Mouse (Mus musculus) adrenal gland, postnatal 4 days (tissue): ENCODE measurements around the gene Kirrel. TPM values are rescaled to one million over a fixed set of nuclear protein-coding genes. Genes with fewer than 3 reads are reported as not detected.

Experiments used
- DNase-seq, 2 experiments: peaks; one replicate each; pipeline ENCODE4 v3.0.0; 2021 to 2022; ENCODE audit warnings: low spot score in 2 of 2, mixed read lengths in 2 of 2
- long read RNA-seq, 2 experiments: library from polyadenylated mRNA; stranded (forward); transcript quantifications; one replicate each; pipeline ENCODE4 v2.0.0; 2021
- total RNA-seq, 2 experiments: library from RNA; stranded (reverse); gene quantifications; 2 replicates each; pipeline ENCODE4 v1.2.3; 2021

Kirrel gene
- 10 to 100 TPM; 30.7 to 33.0 TPM for total RNA-seq
- long read RNA-seq, experiment 1, partial matches to known transcripts: 1 of 9 reads
- long read RNA-seq, experiment 1, other reads (novel, unspliced or antisense): 8 of 9 reads
- long read RNA-seq, experiment 2, full-length matches to known transcripts: 4 of 16 reads
- long read RNA-seq, experiment 2, partial matches to known transcripts: 1 of 16 reads
- long read RNA-seq, experiment 2, other reads (novel, unspliced or antisense): 11 of 16 reads

DNA sequence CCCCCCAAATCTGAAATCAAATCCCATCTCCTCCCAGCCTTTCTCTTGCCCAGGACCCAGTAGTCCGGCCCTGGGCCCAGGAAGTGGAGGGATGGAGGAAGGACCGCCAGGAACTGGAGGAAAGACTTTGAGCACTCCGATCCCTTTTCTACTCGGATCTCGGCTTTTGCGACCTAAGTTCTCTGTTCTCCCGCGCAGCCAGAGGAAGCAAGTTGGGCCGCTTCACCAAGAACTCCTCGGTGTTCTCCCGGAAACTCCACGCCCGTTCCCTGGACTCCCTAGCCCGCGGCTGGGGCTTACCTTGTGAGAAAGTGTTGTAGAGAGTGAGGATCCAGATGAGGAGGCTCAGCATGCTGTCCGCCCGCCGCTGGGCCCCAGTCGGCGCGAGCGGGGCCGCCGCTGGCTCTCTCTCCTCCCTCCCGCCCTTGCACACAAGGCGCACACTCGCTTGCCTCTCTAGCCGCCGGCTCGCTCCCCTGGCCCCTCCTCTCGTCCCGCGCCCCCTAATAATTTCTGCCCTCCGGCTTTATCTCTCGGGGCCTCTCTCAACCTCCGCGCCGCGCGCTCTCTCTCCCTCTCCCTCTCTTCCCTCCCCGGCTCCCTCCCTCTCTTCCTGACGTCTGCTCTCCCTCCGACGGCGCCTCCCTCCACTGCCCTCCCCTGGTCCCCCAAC is at the start of gene Kirrel:
TSS of gene Kirrel (minus strand) at position 652 of the 673 bp plus-strand sequence.
- peak; percentile 48 to 64 for DNase-seq

DNA sequence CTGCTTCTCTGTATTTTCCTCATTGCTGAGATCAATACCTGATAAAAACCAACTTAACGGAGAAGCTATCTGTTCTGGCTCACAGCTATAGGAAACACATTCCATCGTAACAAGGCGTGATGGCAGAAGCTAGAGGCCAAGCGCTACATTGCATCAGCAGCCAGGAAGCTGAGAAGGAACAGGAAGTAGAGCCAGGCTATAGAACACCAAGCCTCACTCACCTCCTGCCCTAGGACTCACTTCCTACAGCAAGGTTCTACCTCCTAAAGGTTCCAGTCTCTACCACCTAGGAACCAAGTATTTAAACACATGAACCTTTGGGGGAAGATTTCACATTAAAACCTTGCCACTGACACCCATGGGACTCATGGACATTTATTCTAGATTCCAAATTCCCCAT is 49.1 kb upstream of the Kirrel start:
- no peak for DNase-seq

DNA sequence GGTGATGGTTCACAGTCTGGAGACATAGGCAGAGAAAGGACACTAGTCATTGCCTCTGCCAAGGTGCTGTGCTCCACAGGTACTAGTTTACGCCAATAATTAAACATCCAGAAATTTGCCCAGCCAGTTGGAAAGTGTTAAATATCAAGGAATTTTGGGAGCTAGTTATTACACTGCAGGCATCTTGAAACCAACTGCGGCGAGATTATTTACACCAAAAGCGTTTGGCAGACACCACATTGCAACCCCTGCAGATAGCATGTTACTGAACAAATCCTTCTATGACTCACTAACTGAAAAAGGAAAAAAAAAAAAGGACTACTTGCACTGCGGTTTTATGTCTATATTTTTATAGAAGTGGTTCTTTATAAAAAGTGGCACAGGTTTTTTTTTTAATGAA is 47.8 kb upstream of the Kirrel start:
- DNase-seq: no peak

DNA sequence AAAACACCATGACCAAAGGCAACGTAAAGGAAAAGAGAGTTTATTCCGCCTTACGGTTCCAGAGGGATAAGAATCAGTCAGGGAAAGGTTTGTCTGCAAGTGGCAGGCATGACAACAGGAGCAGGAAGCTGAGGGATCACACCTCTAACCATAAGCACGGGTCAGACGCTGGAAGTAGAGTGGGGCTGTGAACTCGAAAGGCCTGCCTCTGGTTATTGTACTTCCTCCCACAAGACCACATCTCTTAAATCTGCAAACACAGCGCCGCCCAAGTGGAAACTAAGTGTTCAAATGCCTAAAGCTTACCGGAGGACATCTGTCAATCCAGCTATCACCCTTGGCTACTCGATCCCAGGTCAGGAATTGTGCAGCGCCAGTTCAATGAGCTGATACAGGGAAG is 40.6 kb upstream of the Kirrel start:
- DNase-seq: no peak

DNA sequence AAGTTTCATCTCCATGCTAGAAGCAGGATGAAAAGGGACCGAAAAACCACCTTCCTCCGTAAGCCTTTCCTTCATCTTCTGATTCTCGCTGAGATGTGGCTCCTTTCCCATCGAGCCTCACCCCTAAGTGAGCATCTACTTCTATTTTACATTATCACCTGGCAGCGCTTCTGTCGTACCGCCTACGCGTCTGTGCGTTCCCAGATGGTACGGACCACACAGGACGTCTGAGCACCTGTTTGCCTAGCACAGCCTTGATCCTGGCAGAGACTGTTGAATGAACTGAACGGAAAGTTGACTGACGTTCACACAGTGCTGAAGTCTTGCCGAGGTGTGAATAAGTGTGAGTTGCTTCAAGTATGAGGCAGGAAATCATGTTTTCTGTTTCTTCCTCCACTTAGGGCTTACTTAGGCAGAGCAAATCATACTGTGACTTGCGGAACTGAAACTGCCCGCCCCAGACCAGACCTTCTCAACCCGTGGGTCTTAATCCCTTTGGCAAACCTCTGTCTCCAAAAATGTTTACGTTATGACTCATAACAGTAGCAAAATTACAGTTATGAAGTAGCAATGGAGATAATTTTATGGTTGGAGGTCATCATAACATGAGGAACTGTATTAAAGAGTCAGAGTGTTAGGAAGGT is 39.8 kb upstream of the Kirrel start:
- DNase-seq: no peak

DNA sequence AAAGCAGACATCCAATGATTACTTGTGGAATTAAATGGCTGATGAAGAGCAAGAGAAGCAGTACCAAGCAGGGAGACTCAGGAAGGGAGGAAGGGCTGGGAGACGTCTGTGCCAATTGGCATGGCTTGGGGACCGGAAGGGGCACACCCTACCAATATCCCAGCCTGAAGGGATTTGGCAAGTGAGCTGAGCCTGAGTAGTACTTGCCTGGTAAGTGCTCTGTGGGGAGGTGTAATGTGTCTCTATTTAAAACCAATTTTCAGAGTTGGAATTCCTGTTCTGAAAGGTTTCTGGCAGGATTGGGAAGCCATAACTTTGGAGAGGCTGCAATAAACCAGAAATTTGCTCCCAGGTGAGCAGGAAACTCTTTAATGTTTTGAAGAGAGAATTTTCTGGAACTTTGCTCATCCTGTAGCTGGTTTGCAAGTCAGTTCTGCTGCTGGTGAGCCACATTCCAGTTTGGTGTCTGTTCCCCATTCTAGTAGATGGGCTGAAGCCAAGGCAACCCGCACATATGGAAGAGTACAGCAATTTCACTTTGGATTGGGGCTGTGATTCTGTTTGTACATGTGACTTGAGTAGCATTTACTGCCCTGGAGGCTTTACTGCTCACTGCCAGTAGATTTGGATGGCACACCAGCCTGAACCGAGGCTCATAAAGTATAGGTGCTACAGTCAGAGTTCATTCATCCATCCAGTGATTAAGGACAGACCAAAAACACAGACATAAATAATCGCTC is 32.0 kb upstream of the Kirrel start:
- no peak for DNase-seq

DNA sequence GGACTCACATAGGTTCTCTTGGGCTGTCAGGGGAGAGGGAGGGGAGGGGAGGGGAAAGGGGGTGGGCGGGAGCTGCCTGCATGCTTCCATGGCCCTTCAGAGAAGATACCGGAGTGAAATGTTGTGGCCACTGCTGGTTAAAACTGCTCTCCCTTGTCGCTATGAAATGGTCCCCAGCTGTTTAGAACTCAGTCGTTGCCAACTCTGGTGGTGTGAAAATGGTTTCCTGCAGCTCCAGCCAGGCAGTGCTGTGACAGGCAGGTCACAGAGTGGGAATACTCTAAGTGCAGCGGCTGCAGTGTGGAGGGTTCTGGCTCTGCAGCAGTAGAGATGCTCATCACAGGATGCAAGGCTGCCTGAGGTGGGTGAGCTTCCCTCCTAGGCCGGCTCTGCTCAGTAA is 22.1 kb upstream of the Kirrel start:
- no peak for DNase-seq

DNA sequence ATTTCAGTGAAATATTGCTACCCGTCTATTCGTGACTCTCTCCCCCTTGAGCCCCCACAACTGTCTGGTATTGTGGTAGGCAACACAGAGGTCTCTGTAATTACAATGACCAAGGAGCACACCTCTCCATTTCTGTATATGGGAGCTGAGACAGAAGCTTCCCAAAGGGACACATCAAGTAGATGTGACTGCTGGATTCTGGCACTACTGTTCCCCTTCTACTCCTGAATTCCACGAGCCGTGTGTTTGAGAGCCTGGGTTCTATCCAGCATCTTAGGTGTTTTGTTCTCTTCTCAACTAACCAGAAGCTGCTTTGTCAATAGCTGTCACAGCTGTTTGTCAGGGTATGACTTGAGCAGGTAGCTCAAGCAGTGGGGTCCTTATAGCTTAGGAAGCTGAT is 20.5 kb upstream of the Kirrel start:
- DNase-seq: no peak

DNA sequence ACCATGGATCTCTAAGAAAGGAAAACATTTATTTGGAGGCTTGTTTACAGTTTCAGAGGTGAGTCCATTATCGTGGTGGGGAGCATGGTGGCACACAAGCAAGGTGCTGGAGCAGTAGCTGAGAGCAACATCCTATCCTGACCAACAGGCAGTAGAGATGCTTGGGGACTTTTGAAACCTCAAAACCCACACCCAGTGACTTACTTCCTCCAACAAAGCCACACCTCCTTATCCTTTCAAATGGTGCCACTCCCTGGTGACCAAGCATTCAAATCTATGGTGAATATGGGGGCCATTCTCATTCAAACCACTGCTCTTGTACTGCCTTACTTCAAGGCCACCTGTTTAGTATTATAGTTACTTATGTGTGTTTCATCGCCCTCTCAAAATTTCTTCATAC is 20.0 kb upstream of the Kirrel start:
- DNase-seq: no peak

DNA sequence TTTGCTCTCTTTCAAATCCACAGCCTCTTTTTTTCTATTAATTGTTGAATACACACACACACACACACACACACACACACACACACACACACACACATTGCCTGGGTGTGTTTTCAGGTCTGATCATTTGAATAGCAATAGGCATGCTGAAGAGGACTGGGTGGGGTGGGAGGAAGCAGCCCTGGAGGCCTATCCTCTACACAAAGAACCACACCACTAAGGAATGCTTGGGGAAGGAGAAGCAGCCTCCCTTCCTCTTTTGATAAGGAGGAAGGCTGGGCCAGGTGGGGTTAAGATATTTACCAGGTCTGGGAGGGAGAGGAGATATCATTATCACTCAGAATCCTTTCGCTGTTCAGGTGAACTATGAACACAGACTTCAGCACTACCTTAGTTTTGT is 19.2 kb upstream of the Kirrel start:
- DNase-seq: no peak

DNA sequence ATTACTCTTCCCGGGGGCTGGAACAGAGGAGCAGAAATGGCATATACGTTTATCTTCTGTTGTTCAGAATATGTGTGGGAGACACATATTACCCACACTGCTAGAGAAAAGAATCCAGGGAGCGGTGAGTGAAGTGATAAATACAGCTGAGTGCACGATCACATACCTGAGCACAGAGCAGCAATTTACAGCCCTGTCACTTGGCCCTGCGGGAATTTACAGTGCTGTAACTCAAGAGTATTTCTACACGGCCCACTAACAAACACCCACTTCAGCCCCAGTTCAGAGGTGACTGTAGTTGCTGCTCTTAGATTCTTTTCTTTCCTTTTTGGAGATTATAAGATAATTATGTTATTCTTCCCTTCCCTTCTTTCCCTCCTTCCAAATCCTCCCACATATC is 18.8 kb upstream of the Kirrel start:
- no peak for DNase-seq

DNA sequence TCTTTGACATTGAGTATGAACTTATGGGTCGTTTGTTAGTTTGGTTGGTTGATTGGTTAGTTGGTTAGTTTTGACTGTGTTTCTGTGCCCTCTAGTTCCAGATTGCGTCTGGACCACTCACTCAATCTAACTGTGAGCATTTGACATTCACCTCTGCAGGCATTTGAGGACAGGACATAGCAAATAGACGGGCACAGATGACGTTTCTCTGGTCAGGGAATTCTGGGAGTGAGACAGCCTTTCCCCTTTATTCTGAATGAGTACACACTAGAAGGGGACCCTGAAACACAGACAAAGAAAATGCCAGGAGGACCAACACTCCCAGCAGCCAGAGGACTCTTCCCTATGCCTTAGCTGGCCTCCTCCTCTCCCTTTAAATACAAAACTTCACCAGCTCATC is 2.1 kb upstream of the Kirrel start:
- DNase-seq: no peak

DNA sequence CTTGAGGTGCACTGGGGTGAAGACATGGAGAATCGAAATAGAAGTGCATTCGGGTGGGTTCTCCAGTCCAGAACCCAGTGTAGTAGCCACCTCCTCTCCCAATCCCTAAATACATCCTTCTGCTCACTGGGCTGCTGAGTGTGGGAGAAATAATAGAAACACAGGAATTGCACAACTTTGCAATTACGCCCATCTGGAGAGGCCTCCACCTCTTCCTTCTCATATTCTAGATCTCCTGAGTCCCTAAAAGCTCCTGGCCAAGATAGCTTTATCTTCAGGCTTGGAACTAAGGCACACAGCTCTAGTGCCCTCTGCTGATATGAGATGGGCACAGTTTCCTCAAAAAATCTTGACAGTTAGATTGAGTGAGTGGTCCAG is 880 bp upstream of the Kirrel start:
- DNase-seq: no peak

DNA sequence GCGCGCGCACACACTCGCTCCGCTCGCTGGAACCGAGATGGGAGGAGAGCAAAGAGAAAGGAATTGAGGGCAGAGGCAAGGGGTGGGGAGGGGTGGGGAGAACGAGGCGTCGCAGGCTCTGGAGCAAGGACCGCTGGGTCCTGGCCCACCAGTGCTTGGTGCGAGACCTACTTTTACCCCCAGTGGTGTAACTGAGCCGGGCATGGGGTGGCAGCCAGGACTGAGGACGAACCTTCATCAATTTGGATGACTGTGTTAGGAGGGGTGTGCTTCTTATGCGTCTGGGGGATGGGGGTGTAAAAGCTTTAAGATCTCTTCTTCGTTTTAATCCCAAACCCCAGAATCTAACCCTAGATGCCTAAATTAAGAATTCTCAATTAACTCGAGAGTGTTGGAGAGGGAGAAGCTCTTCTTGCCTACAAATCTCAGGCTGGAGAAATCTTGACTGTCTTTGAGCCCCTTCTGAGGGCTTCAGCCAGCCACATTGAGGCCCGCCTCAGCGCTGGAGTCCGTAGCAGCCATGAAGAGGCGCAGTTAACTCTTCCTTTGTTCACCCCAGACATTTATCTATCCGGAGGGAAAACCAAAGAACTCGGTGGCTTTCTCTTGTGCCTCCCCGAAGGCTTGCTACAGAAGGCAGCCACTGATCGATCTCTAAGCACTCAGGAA is 356 bp upstream of the Kirrel start:
- no peak for DNase-seq

DNA sequence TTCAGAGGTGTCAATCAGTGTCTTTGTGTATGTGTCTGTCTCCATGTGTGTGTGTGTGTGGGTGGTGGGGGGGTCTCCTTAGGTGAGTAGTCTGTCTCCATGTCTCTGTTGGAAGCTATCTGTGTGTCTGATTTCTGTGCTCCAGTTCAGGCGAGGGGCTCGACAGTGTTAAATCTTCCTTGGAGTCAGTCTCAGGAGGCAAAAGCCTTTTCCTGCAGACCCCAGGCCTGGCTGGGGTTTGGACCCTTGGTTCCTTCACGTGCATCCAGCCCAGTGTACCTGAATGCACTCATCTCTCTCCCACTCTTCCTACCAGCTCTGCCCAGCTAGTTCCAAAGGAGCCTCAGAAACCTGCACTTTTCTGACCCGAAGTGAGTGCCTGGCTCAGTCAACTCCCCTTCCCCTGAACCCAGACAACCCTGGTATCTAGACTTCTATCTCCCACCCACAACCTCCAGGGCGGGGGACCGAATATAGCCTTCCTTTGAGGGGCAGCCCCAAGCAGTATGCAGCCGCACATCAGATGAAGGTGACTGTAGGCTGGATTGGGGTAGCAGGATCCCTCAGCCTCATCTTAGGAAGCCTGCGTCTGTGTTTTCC is 961 bp downstream of the Kirrel start:
- no peak for DNase-seq

DNA sequence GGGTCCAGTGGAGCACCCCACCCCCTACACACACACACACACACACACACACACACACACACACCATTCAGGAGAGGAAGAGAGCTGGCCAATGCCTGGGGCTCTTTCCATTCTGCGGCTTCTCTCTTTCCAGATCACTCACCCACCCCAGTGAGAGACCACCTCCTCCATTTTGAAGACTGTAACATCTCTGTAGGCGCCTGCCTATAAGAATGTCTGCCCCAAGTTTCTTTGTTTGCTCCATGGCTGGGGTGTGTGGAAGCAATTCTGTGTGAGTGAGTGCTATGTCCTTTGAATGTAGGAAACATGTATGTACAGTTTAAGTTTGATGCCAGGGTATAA is 1.5 kb downstream of the Kirrel start:
- DNase-seq: no peak

DNA sequence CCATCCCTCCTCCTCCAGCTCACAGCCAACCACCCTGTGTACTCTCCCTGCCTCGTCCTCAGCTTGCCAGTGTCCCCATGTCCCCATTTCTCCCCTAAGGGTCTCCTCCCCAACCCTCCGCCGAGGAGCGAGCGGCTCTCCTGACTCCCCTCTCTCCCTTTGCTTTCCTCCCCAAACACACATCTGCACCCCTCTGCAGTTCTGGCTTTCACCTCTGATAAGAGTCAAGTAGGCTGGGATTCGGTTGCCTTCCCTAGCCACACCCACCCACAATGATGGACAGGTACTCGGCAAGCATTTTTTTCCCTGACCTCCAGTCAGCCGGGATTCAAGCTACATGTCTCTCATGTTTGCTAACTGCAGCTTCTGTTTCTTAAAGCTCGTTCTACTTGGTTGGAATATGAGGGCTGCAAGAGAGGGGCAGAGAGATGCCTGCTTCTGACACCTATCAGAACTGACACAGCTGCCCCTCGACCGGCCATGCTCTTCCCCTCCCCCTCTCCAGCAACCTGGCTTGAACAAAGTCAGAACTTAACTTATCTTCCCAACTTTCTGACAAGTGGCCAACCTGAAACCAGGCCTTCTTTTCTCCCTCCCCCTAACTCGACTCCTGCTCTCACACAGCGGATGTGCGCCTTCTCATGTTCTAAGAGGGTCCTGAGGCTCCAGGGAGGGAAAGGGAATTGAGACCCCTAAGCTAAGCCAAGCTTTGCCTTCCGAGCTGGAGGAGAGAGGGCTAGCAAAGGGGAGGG is 2.0 kb downstream of the Kirrel start:
- no peak for DNase-seq

DNA sequence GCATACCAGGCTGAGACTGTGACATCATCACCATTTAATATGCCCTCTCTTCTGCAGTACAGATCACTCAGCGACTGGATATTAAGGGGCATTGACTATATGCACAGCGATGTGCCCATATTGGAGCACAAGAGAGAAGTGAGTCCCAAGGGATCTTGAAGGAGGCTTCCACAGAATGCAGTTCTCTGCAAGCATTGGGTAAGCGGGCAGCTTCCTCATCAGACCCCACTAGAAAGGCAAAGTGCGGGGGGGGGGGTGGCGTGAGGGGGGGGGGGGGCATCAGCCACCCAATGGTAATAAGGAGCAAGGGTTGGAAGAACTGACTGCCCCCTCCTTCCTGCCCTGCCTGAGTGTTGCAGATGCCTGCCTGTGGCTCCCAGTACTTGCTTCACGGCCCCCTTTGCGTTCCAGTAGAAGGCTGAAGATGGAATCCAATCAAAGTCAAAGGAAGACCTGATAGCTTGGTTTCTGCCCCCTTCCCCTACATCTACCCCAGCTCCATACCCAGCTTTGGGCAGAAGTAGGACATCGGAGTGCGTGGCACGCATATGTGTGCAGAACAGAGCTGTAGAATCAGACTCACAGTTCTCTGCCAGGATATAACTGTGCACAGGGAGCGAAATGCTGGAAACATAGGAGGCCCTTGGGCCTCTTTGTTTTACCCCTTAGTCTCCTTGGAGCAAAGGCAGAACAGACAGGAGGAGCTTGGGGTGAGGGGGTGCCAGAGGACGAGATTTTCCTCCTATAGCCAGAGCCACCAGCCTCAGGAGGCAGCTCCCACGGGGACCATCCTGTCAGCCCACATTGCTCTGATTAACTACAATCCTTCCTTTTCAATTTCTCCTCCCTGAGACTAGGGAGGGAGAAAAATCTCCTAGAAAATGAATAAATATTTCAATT is 3.1 kb downstream of the Kirrel start:
- DNase-seq: no peak

DNA sequence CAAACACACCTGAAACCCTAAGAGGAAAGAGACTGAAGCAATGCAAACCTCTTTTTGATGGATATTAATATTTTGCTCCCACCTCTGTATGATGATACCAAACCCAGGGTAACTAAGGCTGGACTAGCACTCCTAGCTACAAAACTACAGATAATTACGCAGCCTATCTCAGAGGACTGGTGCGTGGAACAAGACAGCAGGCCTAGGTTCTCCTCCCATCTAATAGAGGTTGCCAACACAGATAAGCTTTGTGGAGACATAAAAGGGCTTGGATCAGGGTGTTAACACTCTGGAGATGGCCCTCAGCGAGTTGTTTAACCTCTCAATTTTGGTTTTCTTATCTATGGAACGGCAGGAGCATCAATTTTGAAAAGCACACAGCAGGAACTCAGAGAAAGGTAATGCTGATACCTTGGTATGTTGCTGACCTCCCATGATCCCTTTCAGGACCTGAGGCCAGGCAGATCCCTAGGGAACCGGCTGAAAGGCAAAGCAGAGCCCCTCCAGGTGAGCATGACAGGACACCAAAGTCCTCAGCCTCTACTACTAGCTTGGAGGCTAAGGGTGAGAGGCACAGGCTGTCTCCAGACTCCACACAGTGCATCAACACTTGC is 5.0 kb downstream of the Kirrel start:
- DNase-seq: no peak
